Mouse (Mus musculus) MEL (cell line): Measurements from ENCODE around the gene Sap30l. TPM values are rescaled to one million over a fixed set of nuclear protein-coding genes. Genes with fewer than 3 reads are reported as not detected.

Experiments
- polyA plus RNA-seq, 2 experiments: library from polyadenylated mRNA; stranded (reverse) in 1 of 2; unstranded in 1 of 2; fragments of >175 nt in 1 of 2; fragments of >200 nt in 1 of 2; gene quantifications; 2 replicates each; pipeline versions ENCODE4 v1.2.1 to v1.2.4; 2012; ENCODE audit warnings: low replicate concordance in 2 of 2, low read depth in 1 of 2; ENCODE audit not compliant: insufficient read length in 2 of 2, insufficient read depth in 1 of 2, missing spikeins in 1 of 2
- total RNA-seq: library from RNA; depleted of rRNA; stranded (reverse); fragments of 300-350 nt; gene quantifications from 2 replicates; pipeline ENCODE4 v1.2.3, GENCODE M21; 2012; rRNA removed

Sap30l gene
- total and polyA plus RNA-seq, 3 experiments = 40.2 to 52.5 TPM; not detected in 1

Other genes starting within 250 kb of the Sap30l start
- 23.5 and 27.4 TPM in 2 replicates for gene Galnt10, start 156.2 kb upstream of the Sap30l start, total RNA-seq
- gene Galnt10, start 156.2 kb upstream of the Sap30l start, polyA plus RNA-seq = 10 to 100 TPM in 1 of 2 experiments, not detected in 1; 26.7 TPM
- not detected in 2 replicates for gene Hand1, start 31.2 kb downstream of the Sap30l start, total RNA-seq
- gene Hand1, start 31.2 kb downstream of the Sap30l start, polyA plus RNA-seq = not detected
- 73.9 and 88.3 TPM in 2 replicates for gene Larp1, start 207.4 kb downstream of the Sap30l start, total RNA-seq
- 1,000 to 10,000 TPM in 1 of 2 experiments, 100 to 1,000 TPM in 1; 201 to 2,325 TPM for gene Larp1, start 207.4 kb downstream of the Sap30l start, polyA plus RNA-seq